Mouse (Mus musculus): ENCODE measurements around the gene Thy1.
A peak's percentile ranks its signal among the peaks of the same experiment; 100 is the strongest.

The Thy1 gene

DNA sequence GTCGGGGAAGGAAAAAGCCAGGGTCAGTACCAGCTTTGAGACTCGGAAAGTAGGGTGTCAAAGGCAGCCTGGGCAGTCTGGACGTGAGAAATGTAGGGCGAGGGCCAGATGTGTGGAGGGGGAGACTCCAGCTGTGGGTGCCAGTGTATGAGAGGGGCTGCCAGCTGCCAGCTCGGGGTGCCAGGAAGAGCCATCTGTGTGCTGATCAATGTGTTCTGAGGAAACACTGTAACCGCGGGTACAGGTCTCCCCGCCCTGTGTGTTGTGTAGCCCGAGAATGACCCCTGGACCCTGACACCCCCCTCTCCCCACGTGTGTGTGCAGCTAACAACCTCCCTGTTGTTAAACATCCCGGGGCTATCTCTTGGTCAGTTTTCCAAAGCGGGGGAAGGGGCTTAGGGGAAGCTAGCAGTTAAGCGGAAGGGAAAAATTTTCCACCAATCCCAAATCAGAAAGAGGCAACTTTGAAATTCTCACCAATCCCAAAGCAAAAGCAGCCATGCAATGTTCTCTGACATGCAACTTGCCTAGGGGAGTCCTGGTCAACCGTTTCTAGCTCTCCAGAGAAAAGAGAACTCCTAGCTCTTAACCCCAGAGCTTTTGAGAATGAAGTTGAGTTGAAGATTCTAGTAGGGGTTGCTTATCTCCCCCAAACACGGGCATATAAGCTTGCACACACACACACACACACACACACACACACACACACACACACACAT, 24.2 kb downstream of the Thy1 start:
- DNase-seq (ENCODE audit: extremely low spot score, low spot score): no peak

DNA sequence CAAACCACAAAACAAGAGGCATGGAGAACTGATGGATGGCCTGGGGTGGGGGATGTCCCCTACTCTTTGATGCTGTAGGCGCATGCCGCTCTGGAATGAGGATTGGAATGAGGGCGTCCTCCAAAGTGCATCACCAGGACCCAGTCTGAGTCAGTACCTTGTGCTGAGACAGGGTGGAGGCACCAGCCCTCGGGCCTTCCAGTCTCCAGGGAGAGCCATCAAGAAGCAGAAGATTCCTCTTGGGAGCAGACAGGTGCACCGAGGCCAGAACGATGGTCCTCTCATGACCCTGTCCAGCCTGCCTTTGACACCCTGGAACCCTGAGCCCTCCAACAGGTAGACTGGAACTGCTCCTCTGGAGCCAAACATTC, 24.8 kb downstream of the Thy1 start:
- no peak for DNase-seq (ENCODE audit: extremely low spot score, low spot score)

DNA sequence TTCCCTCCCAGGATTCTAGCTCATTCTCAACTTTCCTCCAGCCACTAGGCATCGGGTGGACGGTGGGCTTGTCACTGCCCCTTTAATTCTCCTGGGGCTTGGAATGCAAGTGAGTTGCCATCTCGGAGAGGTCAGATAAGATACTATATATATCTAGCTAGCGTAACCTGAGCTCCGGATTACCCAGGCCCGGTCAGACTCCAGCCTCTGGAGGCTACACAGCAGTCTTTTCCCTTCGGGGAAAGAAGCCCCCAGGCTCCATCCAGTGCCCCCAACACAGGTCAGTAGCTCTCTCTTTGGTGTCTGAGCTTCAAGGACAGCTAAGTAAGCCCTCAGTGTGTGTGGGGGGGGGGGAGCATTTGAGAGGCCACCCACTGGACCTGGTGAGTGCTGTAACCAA, 26.1 kb downstream of the Thy1 start:
- no peak for DNase-seq (ENCODE audit: extremely low spot score, low spot score)

DNA sequence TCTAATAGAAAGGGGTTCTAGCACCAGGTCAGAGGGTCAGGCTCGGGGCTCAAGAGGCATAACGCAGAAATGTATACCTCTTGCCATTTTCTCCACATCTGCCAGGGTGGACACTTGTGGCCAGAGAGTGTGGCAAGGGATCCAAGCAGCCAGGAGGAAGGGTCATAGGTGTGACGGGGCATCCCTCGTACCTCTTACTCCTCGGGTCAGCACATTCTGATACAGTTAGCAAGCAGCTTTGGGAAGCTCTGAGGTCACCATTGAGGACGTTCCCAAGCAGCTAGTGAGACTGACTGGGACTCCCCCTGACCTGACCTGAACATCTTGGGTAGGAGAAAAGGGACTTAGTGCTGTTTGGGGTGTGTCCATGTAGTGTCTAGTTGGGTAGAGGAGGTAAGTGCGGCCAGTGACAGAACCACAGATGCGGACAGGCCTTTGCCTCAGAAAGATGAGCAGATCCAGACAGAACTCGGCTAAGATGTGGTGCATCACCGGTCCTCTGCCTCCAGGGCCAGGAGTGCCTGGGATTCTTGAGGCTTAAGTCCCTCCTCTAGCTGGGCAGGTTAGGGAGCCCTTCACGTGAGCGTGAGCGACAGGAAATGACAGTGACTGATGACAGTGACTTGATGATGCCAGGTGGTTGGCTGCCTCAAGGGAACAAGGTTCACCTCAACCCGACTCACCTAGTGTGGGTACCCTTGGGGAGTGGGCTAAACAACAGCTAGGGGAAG, 27.1 kb downstream of the Thy1 start:
- no peak for DNase-seq (ENCODE audit: extremely low spot score, low spot score)

DNA sequence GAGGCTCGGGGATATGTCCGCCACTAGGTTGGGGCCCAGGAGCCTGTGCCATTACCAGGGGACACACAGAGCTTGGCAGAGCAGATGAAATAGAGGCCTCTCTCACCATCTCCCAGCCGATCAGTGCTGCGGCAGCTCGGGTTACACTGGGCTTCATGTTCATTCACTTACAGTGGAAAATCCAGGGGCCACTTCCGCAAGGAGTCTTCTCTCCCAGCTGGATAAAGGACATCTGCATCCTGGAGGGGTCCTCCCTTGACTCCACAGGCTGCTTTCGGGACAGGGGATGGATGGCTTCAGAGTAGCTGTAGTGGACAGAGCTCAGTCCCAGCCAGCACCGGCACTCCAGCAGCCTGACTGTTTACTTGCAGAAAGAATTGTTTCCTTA, 27.7 kb downstream of the Thy1 start:
- peak; percentile 34 for DNase-seq (ENCODE audit: extremely low spot score, low spot score)

DNA sequence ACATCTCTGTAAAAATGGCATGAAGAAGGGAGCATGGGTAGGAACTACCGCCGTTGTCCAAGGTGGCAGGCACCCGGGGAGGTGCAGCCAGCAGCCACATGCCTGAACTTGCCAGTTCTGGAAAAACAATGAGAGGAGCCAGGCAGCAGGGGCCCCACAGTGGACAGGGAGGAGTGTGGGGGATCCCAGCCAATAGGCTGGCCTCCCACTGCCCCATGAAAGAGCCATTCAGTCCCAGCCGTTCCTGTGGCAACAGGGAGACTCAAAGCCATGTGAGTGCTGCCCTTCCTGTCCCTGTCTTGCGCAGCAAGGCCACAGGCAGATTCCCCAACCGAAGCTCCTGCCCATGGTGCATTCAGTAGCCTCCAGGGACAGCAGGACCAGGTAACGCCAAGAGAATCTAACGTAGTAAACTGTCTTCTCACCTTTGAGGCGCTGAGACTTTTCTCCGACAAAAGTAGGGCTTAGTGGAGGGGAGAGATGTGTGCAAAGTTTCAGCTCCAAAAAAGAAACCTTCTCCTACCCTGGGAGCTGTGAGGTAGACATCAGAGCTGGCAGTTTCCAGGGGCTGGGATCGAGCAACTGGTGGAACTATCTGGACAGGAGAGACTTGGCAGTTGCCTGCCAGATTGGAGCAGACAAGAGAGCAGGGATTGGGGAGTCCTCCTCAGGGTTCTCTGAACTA, 28.9 kb downstream of the Thy1 start:
- DNase-seq (ENCODE audit: extremely low spot score, low spot score): peak; percentile 62

DNA sequence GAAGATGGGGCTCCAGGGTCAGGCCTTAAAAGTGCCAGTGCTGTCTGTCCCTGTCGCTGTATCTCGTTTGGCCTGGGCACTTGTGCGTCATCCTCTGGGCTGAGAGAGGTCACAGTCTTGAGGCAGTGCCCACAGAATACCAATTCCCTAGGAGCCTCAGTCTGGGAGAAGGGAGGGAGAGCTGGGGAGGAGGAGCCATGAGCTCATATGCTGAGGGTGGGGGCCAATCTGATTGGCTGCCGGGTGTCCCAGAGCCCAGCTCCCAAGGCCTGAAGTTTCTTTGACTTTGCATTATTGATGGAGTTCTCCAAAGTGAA, 29.4 kb downstream of the Thy1 start:
- peak; percentile 50 for DNase-seq (ENCODE audit: extremely low spot score, low spot score)

DNA sequence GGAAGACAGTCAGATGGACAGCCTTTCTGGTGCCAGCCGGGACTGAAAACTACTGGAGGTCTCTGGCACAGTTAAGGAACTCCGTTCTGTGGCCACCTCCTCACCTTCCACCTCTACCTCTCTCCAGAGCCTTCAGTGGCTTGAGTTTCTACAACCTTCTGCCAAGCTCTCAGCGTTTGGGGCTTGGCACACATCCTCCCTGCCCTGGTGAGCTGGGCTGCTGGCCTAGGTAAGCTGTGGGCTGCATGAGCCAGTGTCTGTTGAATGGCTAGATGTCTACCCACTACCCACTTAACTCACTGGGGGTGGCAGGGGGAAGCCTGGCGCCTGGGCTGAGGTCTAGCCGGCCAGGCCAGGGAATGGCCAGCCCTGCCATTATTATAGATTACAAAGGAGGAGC, 29.9 kb downstream of the Thy1 start:
- no peak for DNase-seq (ENCODE audit: extremely low spot score, low spot score)

DNA sequence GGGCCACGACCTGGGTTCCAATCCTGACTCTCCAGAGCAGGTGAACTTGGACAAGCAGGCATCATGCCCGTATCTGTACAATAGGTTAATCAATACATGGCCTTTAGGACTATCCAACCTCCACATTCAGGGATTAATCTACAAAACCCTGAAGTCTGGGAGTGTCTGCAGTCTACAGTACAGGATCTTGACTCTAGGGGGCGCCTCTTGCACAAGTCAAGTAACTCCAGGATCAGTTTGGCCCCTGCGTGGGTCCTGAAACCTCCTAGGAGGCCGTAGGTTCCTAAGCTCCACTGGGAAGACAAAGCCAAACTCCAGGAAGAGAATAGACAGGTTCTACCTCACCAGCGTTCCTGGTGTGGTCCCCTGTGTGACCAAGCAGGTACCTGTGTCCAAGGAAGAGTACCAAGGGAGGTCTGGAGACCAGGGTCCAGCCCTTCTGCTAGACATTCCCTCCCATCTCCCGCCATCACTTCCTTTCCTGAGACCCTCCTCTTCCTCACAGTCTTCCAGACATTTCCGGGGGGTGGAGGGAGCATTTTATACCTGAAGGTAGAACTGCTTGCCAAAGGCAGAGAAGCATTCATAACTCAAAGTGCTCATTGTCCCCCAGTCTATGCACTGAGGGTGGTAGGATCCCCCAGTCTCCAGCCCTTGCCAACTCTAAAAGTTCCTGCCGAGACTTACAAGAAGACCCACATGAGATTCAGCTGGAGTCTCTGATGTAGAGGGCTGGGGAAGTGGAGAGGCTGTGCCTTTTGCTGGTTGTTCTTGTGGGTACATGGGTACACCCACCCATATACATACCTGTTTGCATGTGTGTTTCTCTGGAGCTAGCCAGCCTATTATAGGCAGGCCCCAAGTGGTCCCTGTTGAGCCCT, 31.5 kb downstream of the Thy1 start:
- no peak for DNase-seq (ENCODE audit: extremely low spot score, low spot score)

DNA sequence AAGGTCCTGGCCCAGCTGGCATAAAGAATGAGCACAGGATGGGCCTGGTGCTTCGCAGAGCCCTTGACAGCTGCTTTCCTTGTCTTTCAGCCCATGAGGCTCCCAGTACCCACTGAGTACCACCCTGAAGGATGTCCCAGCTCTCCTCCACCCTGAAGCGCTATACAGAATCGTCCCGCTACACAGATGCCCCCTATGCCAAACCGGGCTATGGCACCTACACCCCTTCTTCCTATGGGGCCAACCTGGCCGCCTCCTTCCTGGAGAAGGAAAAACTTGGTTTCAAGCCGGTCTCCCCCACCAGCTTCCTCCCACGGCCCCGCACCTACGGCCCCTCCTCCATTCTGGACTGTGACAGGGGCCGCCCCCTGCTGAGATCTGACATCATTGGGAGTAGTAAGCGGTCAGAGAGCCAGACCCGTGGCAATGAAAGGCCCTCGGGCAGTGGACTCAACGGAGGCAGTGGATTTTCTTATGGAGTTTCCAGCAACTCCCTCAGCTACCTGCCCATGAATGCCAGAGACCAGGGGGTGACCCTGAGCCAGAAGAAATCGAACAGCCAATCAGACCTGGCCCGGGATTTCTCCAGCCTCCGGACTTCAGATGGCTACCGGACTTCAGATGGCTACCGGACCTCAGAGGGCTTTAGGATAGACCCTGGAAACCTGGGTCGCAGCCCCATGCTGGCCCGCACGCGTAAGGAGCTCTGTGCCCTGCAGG, 32.3 kb downstream of the Thy1 start:
- DNase-seq (ENCODE audit: extremely low spot score, low spot score): no peak

DNA sequence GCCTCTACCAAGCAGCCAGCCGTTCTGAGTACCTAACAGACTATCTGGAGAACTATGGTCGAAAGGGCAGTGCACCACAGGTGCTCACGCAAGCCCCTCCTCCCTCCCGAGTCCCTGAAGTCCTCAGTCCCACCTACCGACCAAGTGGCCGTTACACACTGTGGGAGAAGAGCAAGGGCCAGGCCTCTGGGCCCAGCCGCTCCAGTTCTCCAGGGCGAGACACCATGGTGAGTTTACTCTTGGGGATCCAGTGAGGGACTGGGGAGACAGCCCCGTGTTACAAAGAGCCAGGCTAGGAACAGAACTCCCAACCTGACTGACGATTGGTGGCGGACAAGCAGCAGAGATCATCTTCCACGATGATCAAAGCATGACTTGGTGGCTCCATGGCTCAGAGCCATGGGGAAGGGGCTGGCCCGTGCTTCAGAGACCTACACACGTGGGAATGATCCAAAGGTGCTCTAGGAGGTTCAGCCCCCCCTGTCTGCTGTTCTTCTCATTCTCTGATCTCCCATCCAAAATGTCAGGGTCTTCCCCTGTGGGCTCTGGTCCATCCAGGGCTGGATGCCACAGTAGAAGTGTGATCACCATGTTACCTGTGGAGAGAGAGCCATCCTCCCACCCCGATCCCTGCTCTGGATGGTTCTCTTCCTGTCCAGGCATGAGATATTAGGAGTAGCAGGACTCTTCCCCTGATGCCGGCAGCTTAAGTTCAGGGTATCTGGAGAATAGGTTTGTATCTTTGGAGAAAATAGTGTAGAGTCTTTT, 33.0 kb downstream of the Thy1 start:
- no peak for DNase-seq (ENCODE audit: extremely low spot score, low spot score)

DNA sequence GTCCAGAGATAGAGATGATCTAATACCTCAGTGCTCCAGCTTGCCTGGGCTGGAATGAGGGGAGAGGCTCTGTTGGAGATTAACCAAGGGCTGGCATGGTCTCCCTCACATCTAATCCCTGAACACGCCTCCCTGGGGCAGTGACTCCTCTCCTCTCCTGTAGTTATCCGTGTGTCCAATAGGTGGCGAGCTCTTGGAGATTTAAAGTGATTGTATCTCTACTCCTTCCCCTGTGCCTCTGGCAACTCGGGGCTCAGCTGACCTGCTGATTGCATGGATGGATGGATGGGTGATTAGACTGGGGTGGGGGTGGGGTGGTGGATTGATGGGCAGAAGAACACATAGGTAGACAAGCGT, 33.6 kb downstream of the Thy1 start:
- peak; percentile 48 for DNase-seq (ENCODE audit: extremely low spot score, low spot score)

DNA sequence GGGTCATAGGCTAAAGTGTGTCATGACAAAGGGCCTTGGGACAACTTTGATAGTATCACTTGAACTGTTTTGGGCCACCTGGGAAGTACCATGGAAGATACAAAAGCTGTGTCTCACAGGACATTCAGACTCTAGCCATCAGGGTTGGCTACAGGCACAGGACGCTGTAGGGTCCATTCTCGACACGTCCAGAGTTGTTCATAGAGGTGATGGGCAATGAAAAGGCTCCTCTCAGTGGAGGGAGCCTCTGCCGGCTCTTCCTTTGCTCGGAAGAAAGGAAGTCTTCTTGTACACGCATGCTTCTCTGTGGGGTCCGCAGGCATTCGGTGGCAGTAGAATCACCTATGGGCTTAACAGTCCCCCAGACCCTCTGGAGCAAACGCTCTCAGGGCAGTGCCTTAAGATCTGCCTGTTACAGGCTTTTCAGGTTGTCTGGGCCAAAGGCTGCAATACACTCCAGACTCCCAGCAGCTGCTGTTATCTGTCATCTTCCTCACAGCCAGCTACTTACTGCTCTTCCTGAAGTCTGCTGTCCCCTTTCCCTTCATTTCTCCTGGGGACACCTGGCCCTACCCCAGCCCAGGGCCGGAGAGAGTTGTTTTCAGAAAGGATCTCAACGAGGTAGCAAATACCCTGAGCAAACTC, 34.2 kb downstream of the Thy1 start:
- DNase-seq (ENCODE audit: extremely low spot score, low spot score): no peak

DNA sequence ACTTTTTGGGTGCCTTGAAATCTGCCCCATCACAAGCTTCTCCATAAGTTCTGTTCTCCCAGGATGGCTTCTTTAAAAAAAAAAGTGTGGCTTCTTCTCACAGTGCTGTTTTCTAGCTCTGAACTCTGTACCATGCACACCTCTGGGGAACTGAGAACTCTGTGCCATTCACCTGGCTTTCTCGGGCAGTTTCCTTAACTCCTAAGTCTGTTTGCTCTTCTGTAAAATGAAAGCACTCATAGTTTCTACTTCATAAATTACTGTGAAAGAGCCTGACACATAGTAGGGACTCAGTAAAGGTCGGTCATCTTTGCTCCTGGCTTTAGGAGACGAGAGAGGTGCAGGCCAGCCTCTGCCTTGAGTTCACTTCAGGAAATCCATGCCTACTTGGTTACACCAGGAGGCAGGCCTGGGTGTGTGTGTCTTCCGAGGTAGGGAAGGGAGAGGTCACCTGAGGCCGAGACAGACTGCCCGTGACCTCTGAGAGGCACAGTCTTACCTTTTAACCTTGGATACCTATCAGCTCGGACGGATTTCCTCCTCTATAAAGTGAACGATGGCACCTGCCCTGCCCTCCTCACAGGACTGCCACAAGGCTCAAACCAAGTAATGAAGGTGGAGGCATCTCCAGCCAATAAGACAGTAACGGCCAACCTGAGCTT, 35.1 kb downstream of the Thy1 start:
- no peak for DNase-seq (ENCODE audit: extremely low spot score, low spot score)

DNA sequence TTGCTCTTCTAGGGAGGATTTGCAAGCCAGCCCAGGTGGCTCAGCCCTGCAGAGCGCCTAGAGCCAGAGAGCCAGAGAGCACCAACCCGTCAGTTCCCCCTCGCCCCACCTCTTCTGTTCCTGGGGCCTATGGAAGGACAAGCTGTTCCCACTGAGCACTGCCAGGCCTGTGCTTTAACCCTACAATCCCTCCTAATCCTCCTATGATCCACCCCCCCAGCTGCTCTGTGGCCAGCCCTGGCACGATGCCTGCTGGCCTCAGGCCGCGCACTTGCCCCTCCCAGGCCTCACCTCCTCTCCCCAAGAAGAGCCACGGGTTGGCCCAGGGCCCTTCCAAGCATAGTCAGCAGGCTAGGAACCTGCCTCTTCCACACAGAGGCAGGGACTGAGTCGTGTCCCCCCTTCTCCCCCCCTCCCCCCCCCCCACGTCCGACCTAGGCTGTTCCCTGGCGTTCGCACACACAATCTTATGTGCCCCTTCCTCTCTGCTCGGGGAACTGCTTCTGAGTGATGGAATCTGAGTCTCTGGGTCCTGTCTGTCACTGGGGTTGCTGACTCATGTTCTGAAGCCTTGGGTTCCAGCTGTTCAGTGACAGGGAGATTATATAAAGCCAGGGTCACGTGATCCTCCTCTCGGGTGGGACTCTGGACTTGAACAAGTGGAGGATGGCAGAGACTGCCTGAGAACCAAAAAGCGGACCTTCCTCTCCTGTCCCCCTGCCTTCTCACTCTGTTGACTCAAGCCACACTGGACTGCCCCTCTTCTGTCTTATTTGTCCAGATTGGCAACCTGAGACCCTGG, 36.0 kb downstream of the Thy1 start:
- DNase-seq (ENCODE audit: extremely low spot score, low spot score): no peak

DNA sequence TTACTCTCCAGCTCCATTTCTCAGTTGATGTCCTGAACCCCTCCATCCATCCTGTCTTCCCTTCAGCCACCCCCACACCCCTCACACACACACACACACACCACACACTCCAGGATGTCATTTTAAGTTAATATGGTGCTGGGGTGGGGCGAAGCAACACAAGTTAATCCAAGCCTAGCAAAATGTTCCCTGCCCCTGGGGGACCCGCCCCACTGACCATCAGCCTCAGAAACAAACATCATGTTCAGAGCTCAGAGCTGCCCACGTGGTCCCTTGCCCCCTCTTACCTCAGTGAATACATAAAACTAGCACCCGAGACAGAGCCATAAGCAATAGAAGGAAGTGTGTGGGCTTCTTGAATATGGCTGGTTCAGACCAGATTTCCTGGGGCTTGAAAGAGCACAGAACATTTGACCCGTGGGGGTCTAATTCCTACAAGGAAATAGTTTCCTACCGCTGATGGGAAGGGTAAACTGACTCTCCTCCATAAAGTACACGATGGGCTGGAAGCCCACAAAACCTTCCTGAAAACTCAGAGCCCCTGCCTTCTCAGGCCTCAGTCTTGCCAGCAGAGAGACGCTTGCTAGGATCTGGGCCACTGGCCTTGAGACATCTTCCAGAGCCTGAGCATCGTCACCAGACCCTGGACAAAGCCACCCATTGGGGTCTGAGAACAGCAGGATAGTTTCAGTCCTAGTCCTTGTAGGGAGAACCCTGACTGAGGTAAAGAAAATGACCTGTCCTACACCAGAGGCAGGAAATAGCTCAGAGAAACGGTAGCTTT, 37.0 kb downstream of the Thy1 start:
- DNase-seq (ENCODE audit: extremely low spot score, low spot score): no peak

DNA sequence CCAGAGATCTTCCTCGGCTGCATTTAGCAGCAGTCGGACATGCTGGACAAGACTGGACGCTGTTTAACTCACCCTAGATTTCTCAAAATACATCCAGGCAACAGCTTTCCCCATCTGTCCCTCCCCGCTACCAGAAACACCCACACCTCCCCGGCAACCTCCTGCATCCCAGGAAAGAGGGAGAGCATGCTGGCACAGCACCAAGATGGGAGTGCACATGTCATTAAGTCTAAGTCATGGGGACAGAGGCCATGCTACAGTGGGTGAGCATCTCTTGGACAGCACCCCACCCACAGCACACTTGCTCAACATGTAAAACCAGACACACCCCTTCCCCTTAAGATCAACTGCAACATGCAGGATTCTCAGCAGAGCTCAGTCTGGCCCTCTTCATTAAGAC, 37.8 kb downstream of the Thy1 start:
- no peak for DNase-seq (ENCODE audit: extremely low spot score, low spot score)

DNA sequence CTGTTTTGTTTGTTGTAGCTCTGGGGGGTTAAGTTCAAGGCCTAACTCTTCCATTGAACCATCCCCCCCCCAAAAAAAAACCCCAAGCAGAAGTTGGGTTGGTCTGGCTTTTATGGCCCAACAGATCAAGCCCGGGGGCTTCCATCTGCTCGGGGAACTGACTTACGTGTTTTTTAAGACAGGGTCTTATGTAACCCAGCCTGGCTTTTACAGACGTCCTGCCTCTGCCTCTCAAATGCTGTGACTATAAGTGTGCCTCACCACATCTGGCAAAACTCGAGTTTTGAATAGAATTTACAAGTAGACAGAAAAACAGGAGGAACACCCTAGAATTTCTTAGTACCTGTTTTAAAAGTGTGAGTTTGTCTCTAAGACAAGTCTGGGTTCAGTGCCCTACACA, 38.4 kb downstream of the Thy1 start:
- no peak for DNase-seq (ENCODE audit: extremely low spot score, low spot score)

Measured in neural tube, embryonic 10.5 days (tissue).